Mouse (Mus musculus) adrenal gland, adult 2 months (tissue): ENCODE results near the gene Cwf19l2. TPM values are rescaled to one million over a fixed set of nuclear protein-coding genes. Genes with fewer than 3 reads are reported as not detected.
"Not testable (repeated sequence)": the region's sequence is repeated elsewhere in the genome, so short reads cannot be mapped to it uniquely, and the experiment has no call there.

ENCODE experiments used
- DNase-seq: peaks from one replicate; pipeline ENCODE4 v3.0.0; 2021
- long read RNA-seq: library from polyadenylated mRNA; stranded (forward); transcript quantifications from one replicate; pipeline ENCODE4 v2.0.0, GENCODE M21; 2021
- polyA plus RNA-seq: library from polyadenylated mRNA; depleted of rRNA; stranded (reverse); fragments of >200 nt; gene quantifications from 2 replicates; pipeline ENCODE4 v1.2.3, GENCODE M21; 2012; rRNA removed
- total RNA-seq, 2 experiments: library from RNA; stranded (reverse); gene quantifications; 2 replicates each; pipeline ENCODE4 v1.2.3; 2021

The Cwf19l2 gene
- 10 to 100 TPM; 25.5 to 26.2 TPM for total RNA-seq
- 0.13 and 0.20 TPM in 2 replicates for polyA plus RNA-seq
- long read RNA-seq, full-length matches to known transcripts, result 25 of 31 reads
- long read RNA-seq, partial matches to known transcripts, result 5 of 31 reads
- long read RNA-seq, other reads (novel, unspliced or antisense), result 1 of 31 reads

DNA sequence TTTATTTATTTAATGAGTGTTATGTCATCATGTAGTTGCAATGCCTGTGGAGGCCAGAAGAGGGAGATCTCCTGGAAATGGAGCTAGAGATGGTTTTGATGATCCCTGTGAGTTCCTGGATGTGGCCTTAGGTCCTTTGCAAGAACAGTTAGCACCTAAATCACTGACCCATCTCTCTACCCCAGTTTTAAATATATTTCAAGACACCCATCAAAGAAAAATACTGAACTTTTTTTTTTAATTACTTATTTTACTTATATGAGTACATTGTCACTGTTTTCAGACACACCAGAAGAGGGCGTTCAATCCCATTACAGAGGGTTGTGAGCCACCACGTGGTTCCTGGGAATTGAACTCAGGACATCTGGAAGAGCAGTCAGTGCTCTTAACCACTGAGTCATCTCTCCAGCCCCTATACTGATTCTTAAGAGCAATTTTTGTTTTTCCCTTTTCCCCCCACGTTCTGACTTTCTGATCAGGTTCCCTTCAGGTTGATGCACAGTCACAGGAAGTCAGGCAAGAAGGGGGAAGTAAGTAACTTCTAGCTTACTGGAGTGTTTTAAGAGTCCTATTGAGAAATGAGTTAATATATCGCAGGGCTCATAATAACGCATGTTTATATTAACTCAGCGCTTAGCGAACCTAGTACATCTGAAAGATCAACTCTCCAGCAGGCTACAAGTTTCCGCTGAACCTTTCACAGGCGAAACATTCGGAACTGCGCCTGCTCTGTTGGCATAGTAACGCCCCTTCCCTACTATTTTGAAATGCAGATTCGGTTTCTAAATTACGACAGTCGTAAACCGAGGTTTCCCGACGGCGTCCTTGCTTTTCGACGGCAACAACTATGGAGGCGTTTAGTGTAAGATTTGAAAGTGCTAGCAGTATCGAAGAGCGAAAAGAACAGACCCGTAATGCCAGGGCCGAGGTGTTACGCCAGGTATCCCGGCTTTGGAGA lies at the start of gene Cwf19l2:
Gene Cwf19l2, plus strand, starts transcription at position 342 of the 958 bp plus-strand sequence.
- DNase-seq, result peak; percentile 88

DNA sequence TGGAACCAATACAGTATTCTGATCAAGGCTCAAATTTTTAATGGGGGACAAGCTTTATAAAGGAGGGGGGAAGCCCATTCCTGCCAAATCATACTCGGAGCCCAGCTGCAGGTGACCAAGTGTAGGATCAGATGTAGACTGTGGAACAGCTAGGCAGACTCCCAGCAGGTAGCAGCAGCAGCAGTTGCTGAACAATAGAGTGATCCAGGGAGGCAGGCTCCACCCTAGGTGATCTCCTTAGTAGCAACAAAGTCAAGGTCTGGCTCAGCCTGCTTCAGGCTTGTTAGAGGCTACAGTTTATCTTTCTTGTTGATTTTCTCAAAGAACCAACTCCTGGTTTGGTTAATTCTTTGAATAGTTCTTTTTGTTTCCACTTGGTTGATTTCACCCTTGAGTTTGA lies 27.1 kb upstream of the Cwf19l2 start:
- not testable (repeated sequence) for DNase-seq

DNA sequence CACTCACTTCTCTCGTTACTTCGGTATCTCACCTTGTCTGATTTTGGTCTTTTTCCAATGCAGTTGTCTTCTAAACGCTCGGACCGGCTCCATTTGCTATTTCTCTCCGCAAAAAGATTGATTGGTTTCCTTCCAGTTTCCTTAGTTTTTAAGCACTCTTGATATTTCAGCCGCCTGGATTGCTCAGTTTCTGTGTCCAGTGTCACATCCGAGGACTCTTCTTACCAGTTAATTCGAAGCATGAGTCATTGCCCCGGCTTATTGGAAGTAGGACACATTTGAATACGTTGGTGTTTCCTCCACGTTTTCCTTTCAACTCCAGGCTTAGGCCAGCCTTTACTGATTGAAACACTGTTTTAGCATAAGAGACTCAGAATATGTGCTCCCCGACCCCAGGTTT lies 980 bp downstream of the Cwf19l2 start:
- peak; percentile 46 for DNase-seq

DNA sequence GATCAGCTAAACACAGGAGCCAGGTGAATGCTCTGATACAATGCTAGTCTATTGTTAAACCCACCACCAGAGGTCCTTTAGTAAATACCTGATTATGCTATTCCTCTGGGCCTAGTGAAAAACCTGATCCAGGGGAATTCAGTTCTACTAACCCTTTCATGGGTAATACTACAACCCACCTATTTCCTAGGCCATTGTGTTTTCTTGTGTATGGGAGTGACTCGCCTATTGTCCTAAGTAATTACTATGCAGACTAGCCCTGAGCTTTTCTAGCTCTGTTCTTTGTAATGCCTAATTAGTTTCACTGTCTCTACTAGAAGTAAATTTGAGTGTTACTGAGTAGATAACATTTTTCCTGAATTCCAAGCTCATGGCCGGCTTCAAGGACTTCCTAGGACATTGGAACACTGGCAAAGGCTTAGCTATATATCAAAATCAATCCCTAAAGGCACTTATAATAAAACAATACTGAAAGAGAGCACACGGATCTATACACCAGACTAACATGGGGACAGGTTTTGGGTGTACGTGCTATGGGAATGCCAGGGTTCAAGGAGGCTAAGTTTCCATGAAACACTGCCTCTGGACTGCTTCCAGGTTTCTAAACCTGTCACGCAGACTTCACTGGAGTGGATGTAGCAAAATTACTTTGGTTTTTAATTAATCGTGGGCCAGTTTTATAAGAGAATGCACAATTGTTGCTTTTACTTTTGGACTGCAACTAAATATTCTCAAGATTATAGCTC lies 36.3 kb downstream of the Cwf19l2 start:
- peak; percentile 10 for DNase-seq

DNA sequence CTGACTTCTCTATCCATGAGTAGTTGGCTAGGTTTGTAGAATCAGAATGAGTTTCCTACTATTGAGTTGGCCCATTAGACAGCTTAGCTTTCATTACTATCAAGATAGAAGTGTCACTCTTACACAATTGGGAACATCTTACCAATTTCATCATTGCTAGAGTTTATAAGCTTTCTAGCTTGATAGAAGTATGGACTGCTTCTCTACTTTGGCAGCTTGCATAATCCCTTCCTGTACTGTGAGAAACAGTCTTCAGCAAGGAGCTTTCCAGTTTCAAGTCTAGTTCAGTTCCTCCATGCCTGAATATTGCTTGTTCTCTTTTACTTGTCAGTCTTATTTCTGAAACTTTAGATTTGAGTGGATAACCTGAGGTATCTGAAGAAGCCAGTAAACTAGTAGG lies 68.5 kb downstream of the Cwf19l2 start:
- DNase-seq, result no peak

DNA sequence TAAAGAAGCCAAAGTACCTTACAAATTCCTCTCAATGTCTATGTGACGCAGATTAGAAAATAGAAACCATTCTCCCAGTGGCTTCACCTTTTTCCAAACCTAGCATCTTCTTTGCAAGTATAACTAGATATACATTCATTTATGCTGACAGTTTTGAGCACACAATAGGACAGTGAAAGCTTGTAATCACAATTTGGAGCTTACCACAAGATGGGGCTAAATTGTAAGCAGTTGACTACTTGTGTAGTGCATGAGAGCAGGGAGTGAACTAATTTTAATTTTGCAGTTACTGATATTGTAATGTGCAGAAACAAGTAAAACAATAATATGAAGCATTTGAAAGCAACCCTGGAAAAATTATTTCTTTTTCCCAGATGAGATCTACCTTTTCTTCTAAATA lies 115.3 kb downstream of the Cwf19l2 start:
- DNase-seq, result no peak

DNA sequence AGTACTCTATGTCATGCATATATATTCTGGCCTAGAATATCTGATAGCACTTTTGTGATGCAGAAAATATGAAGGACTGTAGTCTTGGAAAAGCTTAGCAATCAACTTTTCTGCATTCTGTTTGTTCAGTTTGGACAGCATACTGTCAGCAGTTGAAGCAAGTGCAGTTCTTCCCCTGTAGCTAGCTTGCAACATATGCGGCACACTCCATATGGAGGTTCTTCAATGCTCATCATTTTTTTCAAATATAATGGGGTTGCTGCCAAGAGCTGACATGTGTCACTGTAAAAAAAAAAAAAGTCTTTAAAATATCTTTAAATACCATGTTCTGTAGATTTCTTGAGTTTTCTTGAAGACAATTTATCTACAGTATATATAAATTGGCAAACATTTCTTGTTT lies 115.8 kb downstream of the Cwf19l2 start:
- DNase-seq, result no peak

DNA sequence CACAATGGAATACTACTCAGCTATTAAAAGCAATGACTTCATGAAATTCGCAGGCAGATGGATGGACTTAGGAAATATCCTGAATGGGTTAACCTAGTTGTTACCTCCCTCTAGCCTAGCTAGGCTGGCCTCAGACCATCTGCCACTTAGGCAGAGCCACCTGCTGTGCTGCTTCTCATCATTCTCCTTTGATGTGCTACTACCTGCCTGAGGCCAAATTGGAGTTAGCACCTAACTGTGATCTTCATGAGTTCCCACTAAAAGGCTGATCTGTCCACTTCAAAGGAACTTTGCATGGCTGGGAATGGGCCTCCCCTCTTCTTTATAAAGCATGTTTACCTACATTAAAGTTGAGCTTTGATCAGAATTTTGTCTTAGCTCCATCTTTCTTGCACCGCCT lies 117.6 kb downstream of the Cwf19l2 start:
- no peak for DNase-seq

Other genes starting within 250 kb of the Cwf19l2 start
- gene Alkbh8, start 68.5 kb upstream of the Cwf19l2 start, total RNA-seq, result 10 to 100 TPM; 17.1 to 18.9 TPM
- 0.61 and 0.67 TPM in 2 replicates for gene Alkbh8, start 68.5 kb upstream of the Cwf19l2 start, polyA plus RNA-seq
- 10 to 100 TPM; 10.8 to 12.4 TPM for gene Gucy1a2, start 129.2 kb downstream of the Cwf19l2 start, total RNA-seq
- 0.48 and 0.51 TPM in 2 replicates for gene Gucy1a2, start 129.2 kb downstream of the Cwf19l2 start, polyA plus RNA-seq